Mouse (Mus musculus): ENCODE results near the gene Zfp566. TPM values are rescaled to one million over a fixed set of nuclear protein-coding genes. Genes with fewer than 3 reads are reported as not detected.

The Zfp566 gene
- polyA plus RNA-seq, 1 experiment from 2014 or later, result 5.1 TPM

- Histone ChIP-seq H3K4me3 (peak within 1 kb of the TSS; percentile 86), H3K27me3 (no peaks in the 10 kb centered on the region), H3K4me1 (replicated peaks) (peaks cover 29% of the 10 kb centered on the region), H3K9me3 (replicated peaks) (no peaks in the 10 kb centered on the region), H3K36me3 (peaks cover 14% of the 10 kb centered on the region), H3K9ac (peak within 1 kb of the TSS; percentile 87), H3K27ac (peak within 1 kb of the TSS; percentile 99), H3K4me2 (peak within 1 kb of the TSS; percentile 74)
- under 1% methylated on average over 26 of the region's 26 CpGs for WGBS
- ATAC-seq (replicated peaks; ENCODE audit: insufficient number of reproducible peaks, insufficient read depth, low FRiP score, low read depth), result peak; percentile 79
These were observed 4.5 kb upstream of the Zfp566 start, which contains the start of gene Zfp260 for GRCm38 (mm10) chr7:30094646-30095429. TSS of gene Zfp260 (plus strand) at chr7:30094777.

GRCm38 (mm10) chr7:30093918-30094415 is 3.6 kb upstream of the Zfp566 start:
- no peak for ATAC-seq (replicated peaks; ENCODE audit: insufficient number of reproducible peaks, insufficient read depth, low FRiP score, low read depth)
- Histone ChIP-seq H3K4me1 (replicated peaks) (peaks cover 35% of the 10 kb centered on the region), H3K27me3 (no peaks in the 10 kb centered on the region), H3K4me2 (peak overlapping the region; percentile 74), H3K9ac (peak overlapping the region; percentile 87; the same call in 1 of the 2 replicates), H3K27ac (peak overlapping the region; percentile 99; the same call in 1 of the 2 replicates), H3K9me3 (replicated peaks) (no peaks in the 10 kb centered on the region), H3K4me3 (peak overlapping the region; percentile 86), H3K36me3 (peaks cover 6% of the 10 kb centered on the region)
- WGBS, result 68% methylated on average over 6 of the region's 6 CpGs

- no peak overlapping the region for H3K27ac ChIP-seq
- 73% methylated on average over 9 of the region's 9 CpGs for WGBS
- peaks cover 27% of the 10 kb centered on the region for H3K4me1 ChIP-seq (replicated peaks)
- H3K9ac ChIP-seq, result no peak overlapping the region
- no peaks in the 10 kb centered on the region for H3K27me3 ChIP-seq
- H3K4me3 ChIP-seq, result no peak overlapping the region
- no peak overlapping the region for H3K4me2 ChIP-seq
- H3K9me3 ChIP-seq (replicated peaks), result no peaks in the 10 kb centered on the region
- no peaks in the 10 kb centered on the region for H3K36me3 ChIP-seq
- ATAC-seq (replicated peaks; ENCODE audit: insufficient number of reproducible peaks, insufficient read depth, low FRiP score, low read depth), result no peak
These were observed 2.3 kb upstream of the Zfp566 start for GRCm38 (mm10) chr7:30092666-30093065.

- no peak for ATAC-seq (replicated peaks; ENCODE audit: insufficient number of reproducible peaks, insufficient read depth, low FRiP score, low read depth)
- Histone ChIP-seq H3K27ac (peak overlapping the region; percentile 61), H3K4me3 (peak overlapping the region; percentile 67), H3K9ac (no peak overlapping the region; the same call in 1 of the 2 replicates), H3K36me3 (no peaks in the 10 kb centered on the region; the same call in 1 of the 2 replicates), H3K27me3 (no peaks in the 10 kb centered on the region), H3K4me1 (replicated peaks) (peaks cover 18% of the 10 kb centered on the region), H3K4me2 (peak overlapping the region; percentile 79), H3K9me3 (replicated peaks) (no peaks in the 10 kb centered on the region)
- 5% methylated on average over 9 of the region's 9 CpGs for WGBS
These were observed 751 bp upstream of the Zfp566 start for GRCm38 (mm10) chr7:30090970-30091585.

- Histone ChIP-seq H3K27me3 (no peaks in the 10 kb centered on the region), H3K4me2 (peak overlapping the region; percentile 79), H3K27ac (no peak overlapping the region), H3K9me3 (replicated peaks) (no peaks in the 10 kb centered on the region), H3K4me1 (replicated peaks) (peaks cover 16% of the 10 kb centered on the region), H3K36me3 (peaks cover 4% of the 10 kb centered on the region), H3K4me3 (peak overlapping the region; percentile 67), H3K9ac (peak overlapping the region; percentile 64)
- WGBS, result 13% methylated on average over 6 of the region's 6 CpGs
- no peak for ATAC-seq (replicated peaks; ENCODE audit: insufficient number of reproducible peaks, insufficient read depth, low FRiP score, low read depth)
These were observed 922 bp downstream of the Zfp566 start for GRCm38 (mm10) chr7:30089405-30089804.

GRCm38 (mm10) chr7:30086524-30086923 is 3.8 kb downstream of the Zfp566 start:
- Histone ChIP-seq H3K9me3 (replicated peaks) (no peaks in the 10 kb centered on the region), H3K4me2 (no peak overlapping the region), H3K4me3 (no peak overlapping the region), H3K27me3 (no peaks in the 10 kb centered on the region), H3K9ac (no peak overlapping the region), H3K4me1 (replicated peaks) (peaks cover 10% of the 10 kb centered on the region), H3K27ac (no peak overlapping the region), H3K36me3 (peaks cover 4% of the 10 kb centered on the region)
- no peak for ATAC-seq (replicated peaks; ENCODE audit: insufficient number of reproducible peaks, insufficient read depth, low FRiP score, low read depth)
- WGBS, result 83% methylated on average over 9 of the region's 9 CpGs

GRCm38 (mm10) chr7:30072146-30073028 is 17.9 kb downstream of the Zfp566 start, which contains the start of gene Zfp82:
TSS of gene Zfp82 (minus strand) at chr7:30072900.
- H3K27me3 ChIP-seq, result no peaks in the 10 kb centered on the region
- H3K4me3 ChIP-seq, result peak within 1 kb of the TSS; percentile 78
- peak within 1 kb of the TSS; percentile 77 for H3K9ac ChIP-seq
- ATAC-seq (replicated peaks; ENCODE audit: insufficient number of reproducible peaks, insufficient read depth, low FRiP score, low read depth), result peak; percentile 87
- peak within 1 kb of the TSS; percentile 90 for H3K4me2 ChIP-seq
- peaks cover 3% of the 10 kb centered on the region; the same call in 1 of the 2 replicates for H3K4me1 ChIP-seq (replicated peaks)
- H3K9me3 ChIP-seq (replicated peaks), result no peaks in the 10 kb centered on the region
- under 1% methylated on average over 50 of the region's 50 CpGs for WGBS
- peaks cover 2% of the 10 kb centered on the region; the same call in 1 of the 2 replicates for H3K36me3 ChIP-seq
- H3K27ac ChIP-seq, result peak within 1 kb of the TSS; percentile 71

- WGBS, result 75% methylated on average over 5 of the region's 5 CpGs
- no peak overlapping the region for H3K4me2 ChIP-seq
- peaks cover 9% of the 10 kb centered on the region; the same call in 1 of the 2 replicates for H3K36me3 ChIP-seq
- no peak overlapping the region for H3K9ac ChIP-seq
- H3K27ac ChIP-seq, result no peak overlapping the region
- no peak overlapping the region for H3K4me3 ChIP-seq
- H3K27me3 ChIP-seq, result no peaks in the 10 kb centered on the region
- no peaks in the 10 kb centered on the region for H3K9me3 ChIP-seq (replicated peaks)
- 0 out of 2 replicates have a peak, but pooled peaks cover 6% of the 10 kb centered on the region for H3K4me1 ChIP-seq (replicated peaks)
- ATAC-seq (replicated peaks; ENCODE audit: insufficient number of reproducible peaks, insufficient read depth, low FRiP score, low read depth), result no peak
These were observed 25.7 kb downstream of the Zfp566 start for GRCm38 (mm10) chr7:30064622-30065021.

GRCm38 (mm10) chr7:30062478-30062877 is 27.8 kb downstream of the Zfp566 start:
- Histone ChIP-seq H3K9me3 (replicated peaks) (no peaks in the 10 kb centered on the region), H3K4me3 (no peak overlapping the region), H3K36me3 (peaks cover 16% of the 10 kb centered on the region; the same call in 1 of the 2 replicates), H3K27me3 (no peaks in the 10 kb centered on the region), H3K27ac (no peak overlapping the region), H3K9ac (no peak overlapping the region), H3K4me1 (replicated peaks) (0 out of 2 replicates have a peak, but pooled peaks cover 6% of the 10 kb centered on the region), H3K4me2 (no peak overlapping the region)
- 90% methylated on average over 5 of the region's 5 CpGs for WGBS
- ATAC-seq (replicated peaks; ENCODE audit: insufficient number of reproducible peaks, insufficient read depth, low FRiP score, low read depth), result no peak

GRCm38 (mm10) chr7:30060341-30060740 is 30.0 kb downstream of the Zfp566 start:
- H3K27me3 ChIP-seq, result no peaks in the 10 kb centered on the region
- no peak overlapping the region for H3K4me2 ChIP-seq
- H3K4me1 ChIP-seq (replicated peaks), result 0 out of 2 replicates have a peak, but pooled peaks cover 6% of the 10 kb centered on the region
- no peak overlapping the region for H3K9ac ChIP-seq
- ATAC-seq (replicated peaks; ENCODE audit: insufficient number of reproducible peaks, insufficient read depth, low FRiP score, low read depth), result no peak
- peaks cover 35% of the 10 kb centered on the region for H3K36me3 ChIP-seq
- WGBS, result 59% methylated on average over 6 of the region's 6 CpGs
- H3K9me3 ChIP-seq (replicated peaks), result no peaks in the 10 kb centered on the region
- peak overlapping the region; percentile 47 for H3K27ac ChIP-seq
- H3K4me3 ChIP-seq, result no peak overlapping the region
